Mouse (Mus musculus) urinary bladder, adult 18-20 months (tissue): ENCODE measurements around the gene Gzmm.

ENCODE experiments used
- DNase-seq, 2 experiments: peaks; one replicate each; pipeline ENCODE4 v3.0.0; 2022; ENCODE audit warnings: low spot score in 2 of 2, mixed read lengths in 2 of 2

Gene Gzmm

DNA sequence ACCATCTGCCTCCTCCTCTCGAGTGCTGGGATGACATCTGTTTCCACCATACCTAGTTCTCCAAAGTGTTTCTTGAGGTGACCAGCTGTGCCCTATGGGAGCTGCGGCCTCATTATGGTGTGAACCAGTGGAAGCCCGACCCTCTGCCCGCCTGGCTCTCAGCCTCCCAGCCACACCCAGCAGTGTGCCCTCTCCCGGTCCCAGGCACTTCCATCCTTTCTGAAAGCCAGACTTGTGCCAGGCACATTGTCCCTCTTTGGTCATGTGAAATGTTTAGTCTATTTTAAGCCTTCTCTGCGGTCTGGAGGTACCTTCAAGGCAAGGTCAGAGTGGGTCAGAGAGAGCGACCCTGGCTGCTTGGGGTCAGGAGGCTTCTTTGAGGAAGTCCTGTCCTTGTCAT is 34.9 kb downstream of the Gzmm start:
- no peak for DNase-seq

DNA sequence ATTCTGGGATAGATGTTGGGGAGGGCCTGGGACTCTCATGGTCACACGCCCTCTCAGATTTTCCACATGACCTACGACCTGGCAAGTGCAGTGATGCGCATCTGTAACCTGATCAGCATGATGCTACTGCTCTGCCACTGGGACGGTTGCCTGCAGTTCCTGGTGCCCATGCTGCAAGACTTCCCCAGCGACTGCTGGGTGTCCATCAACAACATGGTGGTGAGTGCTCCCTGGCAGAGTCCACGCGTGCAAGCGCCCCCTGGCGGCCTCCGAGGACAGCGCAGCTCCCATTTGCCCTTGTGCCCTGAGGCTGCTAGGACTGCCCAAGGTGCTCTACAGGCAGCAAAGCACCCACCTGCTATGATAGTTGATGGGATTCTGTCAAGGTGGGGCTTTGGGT is 37.3 kb downstream of the Gzmm start:
- DNase-seq: no peak

DNA sequence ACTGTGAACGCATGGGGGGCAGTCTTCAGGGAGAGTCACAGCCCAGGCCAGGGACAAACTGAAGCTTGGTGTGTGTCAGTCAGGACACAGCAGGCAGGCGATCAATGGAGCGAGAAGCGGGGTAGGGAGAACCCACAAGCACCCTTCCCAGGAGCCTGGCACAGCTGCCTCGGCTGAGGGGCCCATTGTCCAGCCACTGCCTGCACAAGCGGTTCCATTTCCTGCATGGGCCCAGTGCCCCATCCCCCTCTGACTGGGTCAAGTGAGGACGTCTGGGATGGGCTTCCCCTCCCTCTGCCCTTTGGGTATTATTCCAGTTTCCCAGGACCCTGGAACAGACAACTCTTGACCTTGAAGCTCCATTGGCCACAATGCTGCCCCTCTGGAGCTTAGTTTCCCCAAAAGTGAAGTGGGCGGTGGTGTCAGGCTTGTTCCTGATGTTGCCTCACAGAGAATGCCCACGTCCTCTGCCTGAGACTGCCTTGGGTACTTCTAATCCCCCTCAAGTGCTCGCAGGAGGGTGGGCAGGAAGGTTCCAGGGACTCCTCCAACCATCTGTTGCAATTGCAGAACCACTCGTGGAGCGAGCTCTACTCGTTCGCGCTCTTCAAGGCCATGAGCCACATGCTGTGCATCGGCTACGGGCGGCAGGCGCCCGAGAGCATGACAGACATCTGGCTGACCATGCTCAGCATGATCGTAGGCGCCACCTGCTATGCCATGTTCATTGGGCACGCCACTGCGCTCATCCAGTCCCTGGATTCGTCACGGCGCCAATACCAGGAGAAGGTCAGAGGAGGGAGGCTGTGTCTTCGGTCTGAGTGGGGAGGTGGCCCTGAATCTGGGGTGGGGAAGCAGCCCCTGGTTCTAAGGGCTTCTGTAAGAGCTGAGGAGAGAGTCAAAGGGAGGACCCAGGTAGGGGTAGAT is 39.8 kb downstream of the Gzmm start:
- no peak for DNase-seq

DNA sequence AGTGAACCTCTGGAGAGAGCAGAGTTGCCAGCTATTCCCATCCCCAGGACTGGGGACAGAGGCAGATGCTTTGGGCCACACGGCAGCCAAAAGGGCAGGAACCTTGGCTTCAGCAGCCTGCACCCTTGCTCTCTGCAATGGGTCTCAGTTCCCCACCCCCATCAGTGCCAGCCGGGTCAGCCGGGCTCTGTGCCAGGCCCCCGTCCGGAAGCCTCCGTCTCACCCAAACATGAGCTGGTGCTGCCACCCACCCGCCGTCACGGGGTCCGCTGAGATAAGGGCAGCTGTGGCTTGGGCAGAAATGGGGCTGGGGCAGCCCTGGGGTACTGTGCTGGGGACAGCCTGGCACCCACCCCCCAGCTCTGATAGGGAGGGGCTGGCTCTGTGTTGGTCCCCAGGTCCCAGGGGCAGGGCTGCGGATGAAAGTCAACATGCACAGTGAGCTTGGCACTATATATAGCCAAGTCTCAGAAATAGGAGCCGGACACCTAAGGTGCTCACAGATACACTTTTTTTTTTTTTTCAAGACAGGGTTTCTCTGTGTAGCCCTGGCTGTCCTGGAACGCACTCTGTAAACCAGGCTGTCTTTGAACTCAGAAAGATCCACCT is 40.6 kb downstream of the Gzmm start:
- no peak for DNase-seq

DNA sequence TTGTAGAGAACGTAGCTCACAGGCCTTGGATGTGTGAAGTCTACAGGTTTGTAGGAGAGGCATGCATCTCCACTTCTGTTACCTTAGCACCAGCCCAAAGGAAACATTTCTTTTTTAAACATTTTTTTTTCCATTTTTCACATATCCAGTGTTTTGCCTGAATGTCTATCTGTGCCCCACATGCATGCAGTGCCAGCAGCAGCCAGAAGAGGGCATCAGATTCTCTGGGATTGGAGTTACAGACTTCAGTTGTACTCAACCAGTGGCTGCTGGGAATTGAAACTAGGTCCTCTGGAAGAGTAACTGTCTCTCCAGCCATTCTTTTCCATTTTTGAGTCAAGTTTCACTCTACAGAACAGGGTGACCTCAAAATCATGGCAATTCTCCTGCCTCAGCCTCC is 43.7 kb downstream of the Gzmm start:
- DNase-seq: no peak

DNA sequence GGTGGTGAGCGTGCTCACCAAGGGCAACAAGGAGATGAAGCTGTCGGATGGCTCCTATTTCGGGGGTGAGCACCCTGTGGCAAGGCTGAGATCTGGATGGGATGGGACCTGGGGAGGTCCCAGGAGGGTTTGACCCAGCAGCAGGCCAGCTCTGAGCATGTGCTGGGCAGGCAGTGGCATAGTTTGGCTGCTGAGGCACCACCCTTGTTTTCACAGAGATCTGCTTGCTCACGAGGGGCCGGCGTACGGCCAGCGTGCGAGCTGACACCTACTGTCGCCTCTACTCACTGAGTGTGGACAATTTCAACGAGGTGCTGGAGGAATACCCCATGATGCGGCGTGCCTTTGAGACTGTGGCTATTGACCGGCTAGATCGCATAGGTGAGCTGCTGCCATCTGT is 45.0 kb downstream of the Gzmm start:
- no peak for DNase-seq

DNA sequence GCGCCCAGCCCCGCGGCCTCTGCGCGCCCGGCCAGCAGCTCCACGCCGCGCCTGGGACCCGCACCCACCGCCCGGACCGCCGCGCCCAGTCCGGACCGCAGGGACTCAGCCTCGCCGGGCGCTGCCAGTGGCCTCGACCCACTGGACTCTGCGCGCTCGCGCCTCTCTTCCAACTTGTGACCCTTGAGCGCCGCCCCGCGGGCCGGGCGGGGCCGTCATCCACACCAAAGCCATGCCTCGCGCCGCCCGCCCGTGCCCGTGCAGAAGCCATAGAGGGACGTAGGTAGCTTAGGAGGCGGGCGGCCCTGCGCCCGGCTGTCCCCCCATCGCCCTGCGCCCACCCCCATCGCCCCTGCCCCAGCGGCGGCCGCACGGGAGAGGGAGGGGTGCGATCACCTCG is 46.5 kb downstream of the Gzmm start:
- DNase-seq: no peak

DNA sequence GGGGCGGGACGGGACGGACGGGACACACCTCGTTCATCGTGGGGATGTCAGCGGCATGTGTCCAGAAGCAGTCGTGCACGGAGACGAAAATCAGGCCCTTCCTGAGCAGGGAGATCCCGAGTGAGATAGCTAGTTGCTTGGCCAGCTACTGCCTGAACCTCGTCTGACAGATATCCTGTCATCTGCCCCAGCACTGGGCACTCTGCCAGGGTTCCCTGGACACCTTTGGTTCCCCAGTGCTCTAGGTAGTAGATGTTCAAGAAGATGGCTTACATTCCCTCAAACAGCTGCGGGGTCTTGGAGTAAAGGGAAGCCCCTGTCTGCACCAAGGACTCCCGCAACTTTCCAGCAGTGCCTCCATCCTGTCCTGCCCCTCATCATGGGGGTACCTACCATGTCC is 47.9 kb downstream of the Gzmm start:
- no peak for DNase-seq

DNA sequence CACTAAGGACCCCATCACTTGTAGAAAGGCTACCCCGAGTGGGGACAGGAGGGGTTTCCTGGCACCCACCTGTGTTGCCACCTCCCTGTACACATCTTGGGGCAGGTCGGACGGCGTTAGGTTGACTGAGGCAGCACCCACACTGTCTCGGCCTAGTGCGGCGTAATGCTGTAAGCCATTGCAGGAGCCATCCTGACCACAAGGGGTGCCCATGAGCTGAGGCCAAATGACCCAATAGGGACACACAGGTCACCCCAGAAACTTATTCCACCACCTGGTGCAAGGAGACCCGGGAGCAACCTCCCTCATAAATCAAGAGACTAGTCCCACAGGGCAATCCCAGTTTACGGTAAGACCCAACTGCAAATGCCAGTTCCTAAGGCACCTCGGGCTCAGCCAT is 49.4 kb downstream of the Gzmm start:
- no peak for DNase-seq

DNA sequence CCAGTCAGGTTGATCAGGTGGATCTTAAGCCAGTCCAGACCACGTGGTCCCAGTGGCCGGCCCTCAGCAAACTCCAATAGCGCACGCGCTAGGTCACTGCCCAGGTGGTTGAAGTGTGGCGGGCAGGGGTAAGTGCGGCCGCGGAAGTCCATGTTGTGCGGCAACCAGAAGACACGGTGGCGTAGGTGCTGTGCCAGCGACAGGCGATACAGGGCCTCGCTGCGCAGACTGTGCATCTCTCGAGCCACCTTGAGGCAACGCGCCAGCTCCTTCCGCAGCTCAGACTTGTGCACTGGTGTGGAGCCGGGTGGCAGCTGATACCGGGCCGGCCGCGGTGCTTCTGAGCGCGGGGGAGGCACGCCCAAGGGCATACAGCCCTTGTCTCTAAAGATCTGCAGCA is 50.4 kb downstream of the Gzmm start:
- DNase-seq: no peak

DNA sequence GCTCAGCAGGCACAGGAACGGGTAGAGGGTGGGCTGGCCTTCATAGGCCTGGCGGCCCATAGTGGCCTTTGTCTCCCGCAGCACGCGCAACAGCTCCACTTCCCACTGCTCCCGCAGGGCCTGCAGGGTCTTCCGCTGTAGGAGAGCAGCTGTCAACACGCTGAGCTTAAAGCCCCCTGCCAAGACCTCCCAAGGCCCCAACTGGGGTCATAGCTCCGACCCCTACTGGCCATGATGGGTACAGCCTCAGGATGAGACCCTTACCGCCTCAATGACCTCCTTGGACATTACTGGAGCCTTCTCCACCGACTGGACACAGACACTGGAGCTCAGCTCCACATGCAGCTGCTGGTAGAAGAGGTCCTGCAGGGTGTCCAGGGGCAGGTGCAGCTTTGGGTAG is 52.0 kb downstream of the Gzmm start:
- DNase-seq: no peak

DNA sequence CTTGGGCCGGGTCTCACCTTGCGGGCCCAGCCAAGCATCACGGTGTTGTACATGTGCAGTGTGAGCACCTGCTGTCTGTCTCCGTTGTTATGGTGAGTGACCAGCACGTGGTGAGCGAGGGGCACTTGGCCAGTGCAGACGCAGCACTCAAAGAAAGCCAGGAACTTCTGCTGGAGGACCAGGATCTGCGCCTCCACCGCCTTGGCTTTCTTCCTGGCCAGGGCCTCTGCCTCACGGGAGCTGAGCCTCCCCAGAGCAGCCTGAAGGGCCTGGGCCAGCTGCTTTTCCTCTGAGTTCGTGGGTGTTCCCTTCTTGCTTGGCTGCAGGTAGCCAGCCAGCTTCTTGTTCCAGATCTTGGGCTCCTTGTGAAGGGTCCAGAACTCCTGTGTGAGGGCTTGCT is 54.3 kb downstream of the Gzmm start:
- no peak for DNase-seq

DNA sequence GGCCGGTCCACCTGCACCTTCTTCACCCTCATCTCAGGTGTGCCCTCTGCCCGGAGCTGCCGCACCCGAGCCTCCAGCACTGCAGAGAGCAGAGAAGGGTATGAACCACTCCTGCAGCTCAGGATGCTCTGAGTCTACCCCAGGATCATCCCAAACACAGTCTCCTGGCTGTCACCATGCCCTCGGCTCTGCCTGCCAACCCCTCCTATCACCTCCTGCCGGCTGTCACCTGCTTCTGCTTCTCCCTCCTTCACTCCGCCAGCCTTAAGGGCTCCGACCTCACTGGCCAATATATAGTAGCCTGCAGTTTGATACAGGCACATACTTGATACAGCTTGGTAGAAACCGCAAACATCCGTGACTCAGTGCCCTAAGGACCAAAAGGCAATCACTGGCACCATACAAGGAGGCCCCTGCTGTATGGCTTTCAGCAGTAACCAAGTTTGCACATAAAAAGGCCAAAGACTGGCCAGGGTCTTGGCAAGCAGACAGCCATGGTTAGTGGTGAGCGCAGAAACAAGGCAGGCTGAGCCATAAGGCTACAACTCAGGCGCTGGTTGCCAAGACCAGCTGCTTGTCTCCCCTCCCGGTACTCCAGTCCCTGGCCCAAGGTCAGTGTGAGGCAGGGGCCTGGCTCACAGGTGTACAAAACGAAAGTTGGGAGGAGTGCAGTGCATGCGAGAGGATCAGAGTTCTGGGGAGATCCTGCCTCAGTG is 55.0 kb downstream of the Gzmm start:
- no peak for DNase-seq
